ENCODE assay signal across 8 mouse cellular contexts in genomic region chr12:108003483-108003882, GRCm38 (mm10). TPM values are rescaled to one million over a fixed set of nuclear protein-coding genes. Genes with fewer than 3 reads are reported as not detected.
DNase-seq lines count a peak whose midpoint lies in the region; ATAC-seq and TF ChIP-seq lines count a peak whose summit lies in the region.

Gene Bcl11b (minus strand): TSS chr12:108003602.

- H3K36me3 ChIP-seq in testis, adult 2 months (ENCODE audit: control insufficient read depth, insufficient read depth, low read length) = no peaks in the 10 kb centered on the region
- no peaks in the 10 kb centered on the region for H3K36me3 ChIP-seq in neural tube, embryonic 15.5 days

- peak within 1 kb of the TSS; percentile 89 for H3K9ac ChIP-seq in neural tube, embryonic 15.5 days (replicated peaks)

- no peak for TF ChIP-seq POLR2A in testis, adult 2 months (IDR thresholded peaks at IDR 0.05; ENCODE audit: control insufficient read depth, low read depth, low read length)

- no peak within 1 kb of the TSS for H3K27ac ChIP-seq in gastrocnemius, adult 2 months
- no peak within 1 kb of the TSS for H3K27ac ChIP-seq in testis, adult 2 months (ENCODE audit: control insufficient read depth, insufficient read depth, low read depth, low read length)
- H3K27ac ChIP-seq in neural tube, embryonic 15.5 days (replicated peaks) = peak within 1 kb of the TSS; percentile 94

- WGBS in neural tube, embryonic 15.5 days = under 1% methylated on average over 19 of the region's 19 CpGs

- intact Hi-C loops in gastrocnemius, adult 2 months (cut with DNase I) = no loop called here
- intact Hi-C loops in left cerebral cortex, postnatal 14 days (cut with DNase I) = loop anchor here (10.0 kb wide), 2 partner anchors 1619 to 1699 kb away; no protein-coding TSS in a partner anchor

- no peak; the same call in 1 of the 2 replicates for ATAC-seq in neural tube, embryonic 15.5 days (ENCODE audit: low FRiP score)

- no peaks in the 10 kb centered on the region; the same call in 1 of the 2 replicates for H3K27me3 ChIP-seq in testis, adult 2 months (ENCODE audit: control insufficient read depth, insufficient read depth, low read length)
- peaks cover 10% of the 10 kb centered on the region for H3K27me3 ChIP-seq in neural tube, embryonic 15.5 days (replicated peaks)

- H3K4me3 ChIP-seq in gastrocnemius, adult 2 months = peak within 1 kb of the TSS; percentile 61
- H3K4me3 ChIP-seq in testis, adult 2 months (ENCODE audit: control insufficient read depth, low read depth, low read length) = peak within 1 kb of the TSS; percentile 65
- H3K4me3 ChIP-seq in neural tube, embryonic 15.5 days (replicated peaks) = peak within 1 kb of the TSS; percentile 81

- peak within 1 kb of the TSS; percentile 98 for H3K4me2 ChIP-seq in neural tube, embryonic 15.5 days

- no peaks in the 10 kb centered on the region for H3K9me3 ChIP-seq in neural tube, embryonic 15.5 days (replicated peaks)

- no peak for TF ChIP-seq CTCF in gastrocnemius, adult 2 months (IDR thresholded peaks at IDR 0.05)
- no peak for TF ChIP-seq CTCF in testis, adult 2 months (IDR thresholded peaks at IDR 0.05; ENCODE audit: control insufficient read depth, insufficient read depth, insufficient replicate concordance, low read depth, low read length)

- H3K4me1 ChIP-seq in testis, adult 2 months (ENCODE audit: control insufficient read depth, insufficient read depth, low read length) = peaks cover 32% of the 10 kb centered on the region
- H3K4me1 ChIP-seq in neural tube, embryonic 15.5 days = peaks cover 45% of the 10 kb centered on the region

- no peak for DNase-seq in gastrocnemius, adult 2 months
- no peak for DNase-seq in gastrocnemius, adult 18-20 months (ENCODE audit: low spot score)
- DNase-seq in testis, postnatal 10 days (ENCODE audit: low spot score) = no peak
- no peak for DNase-seq in left cerebral cortex, postnatal 14 days (ENCODE audit: low spot score in 2 of 2)
- no peak for DNase-seq in ovary, adult 18-20 months (ENCODE audit: low spot score)
- DNase-seq in kidney, postnatal 10 days = no peak

RNA-seq across cellular contexts. Expression of gene Bcl11b, which starts in this region (rescaled TPM):
- under 1 TPM in 1 of 2 experiments, not detected in 1; 0.11 TPM for total RNA-seq in gastrocnemius, adult 2 months (2021)
- total RNA-seq in gastrocnemius, adult 18-20 months (2021) = not detected
- 0.11 and 0.17 TPM in 2 replicates for polyA plus RNA-seq in testis, adult 2 months (2012; rRNA removed)
- 10 to 100 TPM; 42.5 to 72.8 TPM for total RNA-seq in left cerebral cortex, postnatal 14 days (2021)
- 21.6 and 22.2 TPM in 2 replicates for polyA plus RNA-seq in neural tube, embryonic 15.5 days (2015; fragmentation: Nextera tagmentation; extraction: Ambion mirVana)

Comparison
In these comparisons a context has a peak if more than half of its experiments do, and no peak if none do; other contexts are left out.
1. RNA of gene Bcl11b (total RNA-seq): 42.5 to 72.8 TPM in left cerebral cortex, postnatal 14 days; 0.11 TPM in gastrocnemius, adult 2 months and not detected in gastrocnemius, adult 18-20 months; every median in the first group is over 10 times any median in the second.
2. RNA of gene Bcl11b (polyA plus RNA-seq): 21.6 to 22.2 TPM in neural tube, embryonic 15.5 days; 0.11 to 0.17 TPM in testis, adult 2 months; every median in the first group is over 10 times any median in the second.
3. Peak in every context shown above with its lines, with median percentiles within 50 percentile points of each other: H3K4me3 ChIP-seq.